Mouse (Mus musculus): Measurements from ENCODE around the gene Ftsj3.

DNA sequence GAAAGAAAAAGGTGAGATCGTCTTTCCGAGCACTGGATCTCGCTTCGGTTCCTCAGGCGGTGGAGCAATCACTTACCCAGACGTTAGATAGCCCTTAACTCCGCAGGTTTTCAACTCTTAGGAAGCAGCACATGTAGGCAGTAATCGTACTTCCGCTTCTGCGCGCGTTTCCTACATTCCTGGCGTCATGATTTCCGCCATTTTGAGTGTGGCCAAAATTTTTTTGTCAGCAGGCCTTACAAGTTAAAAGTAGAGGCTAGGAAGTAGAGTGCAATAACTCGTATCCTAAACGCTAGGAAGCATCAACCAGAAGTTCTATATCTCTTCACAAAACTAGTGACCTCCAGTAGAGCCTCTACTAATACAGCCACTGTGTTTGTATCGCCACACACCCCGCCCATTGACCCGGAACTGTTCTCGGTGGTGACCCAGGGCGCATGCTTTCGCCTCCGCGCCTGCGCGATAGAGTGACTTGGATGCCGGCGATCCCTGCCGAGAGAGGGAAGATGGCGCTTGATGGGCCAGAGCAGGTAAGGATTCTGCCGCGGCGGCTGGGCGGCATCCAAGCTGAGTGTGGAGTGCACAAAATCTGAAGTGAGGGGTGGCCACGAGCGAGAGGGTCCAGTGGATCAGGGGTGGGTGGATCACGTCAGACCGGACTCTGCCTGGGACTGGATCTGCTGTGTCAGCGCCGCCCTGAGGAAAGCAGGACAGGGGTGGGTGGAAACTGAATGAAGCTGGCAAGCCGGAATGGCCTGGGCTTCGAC, at the start of gene Ftsj3, which contains the start of gene Psmc5:
- TF ChIP-seq POLR2A (IDR thresholded peaks at IDR 0.05; ENCODE audit: low read depth, low read length) (peak; percentile 63), CTCF (IDR thresholded peaks at IDR 0.05; ENCODE audit: extremely low read depth, insufficient read depth, insufficient read length, insufficient replicate concordance) (no peak)
